Mouse (Mus musculus) lung, embryonic 16.5 days (tissue): ENCODE results near the gene Eif5b. TPM values are rescaled to one million over a fixed set of nuclear protein-coding genes. Genes with fewer than 3 reads are reported as not detected.

Experiments
- ATAC-seq: fragments of 200-750 bp; cut with Nextera tagmentation; 2 replicates; pipeline ENCODE4 v1.8.0; 2017; ENCODE audit warnings: low read depth, mild to moderate bottlenecking, moderate library complexity
- H3K27ac ChIP-seq: fragments of 300-500 bp; sonication (generic); 2 replicates; pipeline ENCODE4 v1.5.1; 2014; ENCODE audit warnings: mild to moderate bottlenecking, control low read depth, low read length
- H3K27me3 ChIP-seq: fragments of 300-500 bp; sonication (generic); 2 replicates; pipeline ENCODE4 v1.6.1; 2014; ENCODE audit warnings: low read depth, low read length, mixed read lengths; ENCODE audit not compliant: control insufficient read depth, insufficient read depth
- H3K36me3 ChIP-seq: fragments of 300-500 bp; sonication (generic); 2 replicates; pipeline ENCODE4 v1.6.1; 2014; ENCODE audit warnings: low read length; ENCODE audit not compliant: control insufficient read depth, insufficient read depth
- H3K4me1 ChIP-seq: fragments of 300-500 bp; sonication (generic); replicated peaks from 2 replicates; pipeline ENCODE4 v1.6.1; 2014; ENCODE audit warnings: low read length, mixed read lengths; ENCODE audit not compliant: control insufficient read depth, insufficient read depth
- H3K4me2 ChIP-seq: fragments of 300-500 bp; sonication (generic); 2 replicates; pipeline ENCODE4 v1.6.1; 2014; ENCODE audit warnings: low read depth, low read length, control low read depth
- H3K4me3 ChIP-seq: fragments of 300-500 bp; sonication (generic); 2 replicates; pipeline ENCODE4 v1.5.1; 2014; ENCODE audit warnings: mild to moderate bottlenecking, low read length, control low read depth
- H3K9ac ChIP-seq: fragments of 300-500 bp; sonication (generic); 2 replicates; pipeline ENCODE4 v1.6.1; 2014; ENCODE audit warnings: low read length, control low read depth
- H3K9me3 ChIP-seq: fragments of 300-500 bp; sonication (generic); 2 replicates; pipeline ENCODE4 v1.6.1; 2016; ENCODE audit warnings: low read length; ENCODE audit not compliant: control insufficient read depth
- WGBS: fragments of 180-500 bp; shearing (Covaris S2); extraction: QIAGEN DNeasy Blood & Tissue Kit; methylation state at CpG from one replicate; pipeline ENCODE4 v1.1.7; 2014; 5-methylcytosine and 5-hydroxymethylcytosine counted together
- polyA plus RNA-seq: library from polyadenylated mRNA; unstranded; fragments of >200 nt; fragmentation: Nextera tagmentation; extraction: Ambion mirVana; gene quantifications from 2 replicates; pipeline ENCODE4 v1.2.1, GENCODE M21; 2015

Gene Eif5b
- polyA plus RNA-seq: 19.5 and 21.7 TPM in 2 replicates

DNA sequence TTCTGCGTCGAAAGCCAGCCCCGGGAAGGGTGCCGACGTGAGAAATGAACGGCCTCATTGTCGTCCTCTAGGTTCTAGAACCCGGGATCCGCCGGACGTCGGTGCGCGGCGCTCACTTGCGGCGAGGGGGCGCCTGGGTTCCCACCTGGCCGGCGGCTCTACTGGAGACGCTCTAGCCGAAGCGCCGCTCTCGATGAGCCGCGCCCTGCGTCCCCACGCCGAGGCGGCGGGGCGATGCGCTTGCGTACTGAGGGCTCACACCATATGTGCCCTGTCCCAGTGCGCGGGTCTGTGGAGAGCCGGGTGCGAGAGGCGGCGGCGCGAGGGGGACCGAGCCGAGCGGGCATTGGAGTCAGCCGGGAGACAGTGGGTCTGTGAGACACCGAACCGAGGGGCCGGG, at the start of gene Eif5b, which contains the start of gene Txndc9:
TSS of gene Eif5b (plus strand) at position 144 of the 400 bp plus-strand sequence.
TSS of gene Txndc9 (minus strand) at position 27 of the 400 bp plus-strand sequence.
- Histone ChIP-seq H3K4me1 (peaks cover 16% of the 10 kb centered on the region), H3K9ac (peak within 1 kb of the TSS; percentile 93), H3K9me3 (no peaks in the 10 kb centered on the region), H3K4me2 (peak within 1 kb of the TSS; percentile 94), H3K36me3 (peaks cover 25% of the 10 kb centered on the region), H3K4me3 (peak within 1 kb of the TSS; percentile 96), H3K27ac (peak within 1 kb of the TSS; percentile 92), H3K27me3 (no peaks in the 10 kb centered on the region)
- under 1% methylated on average over 50 of the region's 50 CpGs for WGBS
- ATAC-seq: peak; percentile 94

- no peak for ATAC-seq
- Histone ChIP-seq H3K4me2 (no peak overlapping the region), H3K27me3 (no peaks in the 10 kb centered on the region), H3K4me1 (no peaks in the 10 kb centered on the region), H3K9ac (no peak overlapping the region), H3K4me3 (no peak overlapping the region), H3K27ac (no peak overlapping the region), H3K9me3 (no peaks in the 10 kb centered on the region), H3K36me3 (no peaks in the 10 kb centered on the region)
- 77% methylated on average over 2 of the region's 2 CpGs for WGBS
Observed at GRCm38 (mm10) chr1:37948906-37949305, 48.9 kb upstream of the Eif5b start.

- H3K9ac ChIP-seq: no peak overlapping the region
- peaks cover 13% of the 10 kb centered on the region for H3K4me1 ChIP-seq
- no peaks in the 10 kb centered on the region for H3K27me3 ChIP-seq
- 43% methylated on average over 7 of the region's 7 CpGs for WGBS
- no peak overlapping the region for H3K4me3 ChIP-seq
- H3K36me3 ChIP-seq: no peaks in the 10 kb centered on the region
- H3K9me3 ChIP-seq: no peaks in the 10 kb centered on the region
- no peak for ATAC-seq
- no peak overlapping the region for H3K27ac ChIP-seq
- no peak overlapping the region for H3K4me2 ChIP-seq
Observed at GRCm38 (mm10) chr1:37954786-37955185, 43.0 kb upstream of the Eif5b start.

DNA sequence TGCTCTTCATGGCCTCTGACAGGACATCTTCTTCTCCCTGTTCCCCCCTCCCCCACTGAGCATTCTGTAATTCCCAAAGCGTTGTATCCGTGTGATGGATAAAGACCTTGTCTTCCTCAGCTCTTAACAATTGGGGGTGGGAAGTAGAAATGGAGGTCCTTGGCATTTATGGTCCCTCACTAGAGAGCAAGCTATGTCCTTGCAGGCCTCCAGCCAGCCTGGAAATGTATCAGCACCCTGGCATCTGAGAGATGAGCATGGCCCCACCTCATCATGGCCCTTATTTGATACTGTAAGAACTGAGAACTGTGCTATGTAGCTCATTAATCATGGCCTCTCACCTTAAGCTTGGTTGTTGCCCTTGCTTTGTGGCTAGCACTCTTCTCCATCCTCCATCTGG, 42.6 kb upstream of the Eif5b start:
- Histone ChIP-seq H3K9me3 (no peaks in the 10 kb centered on the region), H3K4me3 (no peak overlapping the region), H3K4me2 (no peak overlapping the region), H3K4me1 (peaks cover 13% of the 10 kb centered on the region), H3K9ac (no peak overlapping the region), H3K27ac (no peak overlapping the region), H3K36me3 (no peaks in the 10 kb centered on the region), H3K27me3 (no peaks in the 10 kb centered on the region)
- WGBS: 90% methylated on average over 2 of the region's 2 CpGs
- no peak for ATAC-seq

GRCm38 (mm10) chr1:37956690-37957431, 40.9 kb upstream of the Eif5b start:
- Histone ChIP-seq H3K4me1 (peaks cover 13% of the 10 kb centered on the region), H3K27ac (peak overlapping the region; percentile 77), H3K9me3 (no peaks in the 10 kb centered on the region), H3K4me2 (peak overlapping the region; percentile 33), H3K36me3 (no peaks in the 10 kb centered on the region), H3K4me3 (no peak overlapping the region), H3K27me3 (no peaks in the 10 kb centered on the region), H3K9ac (no peak overlapping the region)
- ATAC-seq: peak; percentile 91
- 1% methylated on average over 3 of the region's 3 CpGs for WGBS

DNA sequence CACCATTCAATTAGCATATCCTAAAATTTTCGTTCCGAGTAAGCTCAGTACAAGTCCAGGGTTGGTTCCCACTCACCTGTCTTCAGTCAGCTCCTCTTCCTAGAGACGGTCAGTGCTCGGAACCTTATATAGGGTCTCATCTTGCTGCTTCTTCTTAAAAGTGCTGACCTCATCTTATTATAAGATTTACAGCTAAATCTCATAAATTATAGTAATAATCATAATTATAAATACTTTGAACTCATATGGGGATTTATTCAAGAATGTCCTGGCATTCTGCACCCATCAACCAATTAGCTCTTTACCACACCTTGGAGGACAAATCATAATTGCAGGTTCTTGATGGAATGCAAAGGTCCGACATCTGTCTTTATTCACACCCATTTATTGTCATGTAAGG, 40.2 kb upstream of the Eif5b start, which contains the start of gene Lyg1:
TSS of gene Lyg1 (minus strand) at position 101 of the 400 bp plus-strand sequence.
- H3K27me3 ChIP-seq: no peaks in the 10 kb centered on the region
- H3K9me3 ChIP-seq: no peaks in the 10 kb centered on the region
- no peak for ATAC-seq
- H3K27ac ChIP-seq: peak within 1 kb of the TSS; percentile 77
- no peak within 1 kb of the TSS for H3K9ac ChIP-seq
- no peak within 1 kb of the TSS for H3K4me3 ChIP-seq
- H3K36me3 ChIP-seq: no peaks in the 10 kb centered on the region
- WGBS: 81% methylated on average over 5 of the region's 5 CpGs
- H3K4me2 ChIP-seq: peak within 1 kb of the TSS; percentile 33
- peaks cover 13% of the 10 kb centered on the region for H3K4me1 ChIP-seq

GRCm38 (mm10) chr1:37958516-37958915, 39.3 kb upstream of the Eif5b start:
- Histone ChIP-seq H3K4me3 (no peak overlapping the region), H3K36me3 (no peaks in the 10 kb centered on the region), H3K9me3 (no peaks in the 10 kb centered on the region), H3K9ac (no peak overlapping the region), H3K27ac (no peak overlapping the region), H3K4me2 (no peak overlapping the region), H3K4me1 (peaks cover 13% of the 10 kb centered on the region), H3K27me3 (no peaks in the 10 kb centered on the region)
- 62% methylated on average over 2 of the region's 2 CpGs for WGBS
- ATAC-seq: no peak

DNA sequence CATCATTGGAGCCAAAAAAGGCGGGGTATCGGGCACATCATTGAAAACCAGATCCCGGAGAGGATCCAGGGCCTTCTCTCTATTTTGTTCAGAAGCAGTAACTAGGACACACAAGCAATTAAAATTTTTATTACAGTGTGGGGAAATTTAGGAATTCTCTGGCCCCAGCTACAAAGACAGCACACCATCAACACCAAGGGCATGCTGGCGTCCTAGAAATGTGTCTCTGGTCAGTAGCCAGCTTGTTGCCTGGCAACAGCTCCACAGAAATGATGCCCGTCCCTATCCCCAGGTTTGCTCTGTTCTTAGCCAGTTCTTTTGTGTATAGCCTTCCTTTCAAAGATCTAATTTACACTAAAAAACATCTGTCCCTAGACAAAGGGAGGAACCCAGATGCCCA, 38.3 kb upstream of the Eif5b start:
- Histone ChIP-seq H3K4me3 (no peak overlapping the region), H3K27me3 (no peaks in the 10 kb centered on the region), H3K4me2 (no peak overlapping the region), H3K27ac (no peak overlapping the region), H3K9ac (no peak overlapping the region), H3K36me3 (no peaks in the 10 kb centered on the region), H3K9me3 (no peaks in the 10 kb centered on the region), H3K4me1 (peaks cover 13% of the 10 kb centered on the region)
- 57% methylated on average over 5 of the region's 5 CpGs for WGBS
- ATAC-seq: no peak

- no peaks in the 10 kb centered on the region for H3K36me3 ChIP-seq
- H3K27ac ChIP-seq: no peak overlapping the region
- H3K9me3 ChIP-seq: no peaks in the 10 kb centered on the region
- H3K4me2 ChIP-seq: no peak overlapping the region
- H3K4me3 ChIP-seq: no peak overlapping the region
- H3K27me3 ChIP-seq: no peaks in the 10 kb centered on the region
- no peak for ATAC-seq
- H3K9ac ChIP-seq: no peak overlapping the region
- WGBS: 58% methylated on average over 10 of the region's 10 CpGs
- H3K4me1 ChIP-seq: no peaks in the 10 kb centered on the region
Observed at GRCm38 (mm10) chr1:37965571-37965970, 32.2 kb upstream of the Eif5b start.
